Mouse (Mus musculus) splenic B cell, adult 2 months (primary cell): ENCODE measurements around the gene Gle1.

ENCODE experiments used
- DNase-seq: peaks from one replicate; pipeline ENCODE4 v3.0.0-alpha.2; 2011; ENCODE audit warnings: low read depth, low spot score
- H3K27me3 ChIP-seq: 2 replicates; pipeline ENCODE4 v1.6.1; 2012; ENCODE audit warnings: mild to moderate bottlenecking, low read length, moderate library complexity, mixed read lengths; ENCODE audit not compliant: control insufficient read depth, poor library complexity, insufficient read depth, severe bottlenecking
- H3K36me3 ChIP-seq: 2 replicates; pipeline ENCODE4 v1.6.1; 2012; ENCODE audit warnings: mild to moderate bottlenecking, low read length, moderate library complexity, mixed read lengths; ENCODE audit not compliant: control insufficient read depth, poor library complexity, insufficient read depth, severe bottlenecking

Gle1 gene

DNA sequence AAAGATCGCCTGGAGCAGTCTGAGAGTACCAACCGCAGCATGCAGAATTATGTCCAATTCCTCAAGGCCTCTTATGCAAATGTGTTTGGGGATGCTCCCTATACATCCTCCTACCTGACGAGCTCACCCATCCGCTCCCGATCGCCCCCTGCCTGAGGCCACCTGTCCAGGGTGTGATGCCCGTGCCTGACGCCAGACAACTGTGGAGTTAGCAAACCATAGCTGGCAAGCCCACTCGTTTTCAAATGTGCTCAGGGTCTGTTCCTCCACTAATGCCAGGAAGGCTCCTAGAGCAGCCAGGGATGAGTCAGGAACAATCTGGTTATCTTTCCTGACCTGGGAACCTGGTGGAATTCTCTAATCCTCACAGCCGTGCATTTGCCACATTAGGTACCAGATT lies 4.7 kb upstream of the Gle1 start:
- Histone ChIP-seq H3K27me3 (no peaks in the 10 kb centered on the region), H3K36me3 (peaks cover 6% of the 10 kb centered on the region)
- no peak for DNase-seq

DNA sequence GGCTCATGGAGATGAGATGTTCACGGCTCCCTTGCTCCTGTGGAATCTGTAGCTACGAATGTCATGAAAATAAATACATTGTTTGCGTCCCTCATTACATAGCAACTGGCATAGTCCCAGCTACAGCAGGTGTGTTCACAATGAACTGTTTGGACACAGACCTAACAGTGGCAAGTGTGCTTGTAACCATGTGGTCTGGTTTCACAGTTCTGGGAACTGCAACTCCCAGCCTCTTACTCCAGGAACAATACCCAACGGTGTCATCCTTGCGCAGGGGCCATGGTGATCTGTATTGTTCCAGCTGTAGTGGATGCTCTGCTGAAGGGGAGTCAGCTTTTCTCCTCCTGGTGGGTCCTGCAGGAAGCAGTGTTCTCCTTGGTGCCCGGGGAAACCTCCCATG lies 4.0 kb upstream of the Gle1 start:
- H3K36me3 ChIP-seq: peaks cover 6% of the 10 kb centered on the region
- H3K27me3 ChIP-seq: no peaks in the 10 kb centered on the region
- no peak for DNase-seq

DNA sequence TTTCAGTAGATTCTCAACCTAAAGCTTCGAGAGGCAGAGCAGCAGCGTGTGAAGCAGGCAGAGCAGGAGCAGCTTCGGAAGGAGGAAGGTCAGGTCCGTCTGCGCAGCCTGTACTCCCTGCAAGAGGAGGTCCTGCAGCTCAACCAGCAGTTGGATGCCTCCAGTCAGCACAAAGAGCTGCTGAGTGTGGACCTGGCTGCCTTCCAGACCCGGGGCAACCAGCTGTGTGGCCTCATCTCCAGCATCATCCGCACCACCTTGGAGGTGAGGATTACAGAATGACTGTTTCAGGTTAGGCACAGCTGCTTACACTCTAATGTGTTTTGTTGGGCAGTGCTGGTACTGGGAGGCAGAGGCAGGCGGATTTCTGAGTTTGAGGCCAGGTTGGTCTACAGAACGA lies 4.8 kb downstream of the Gle1 start:
- DNase-seq: no peak
- no peaks in the 10 kb centered on the region for H3K27me3 ChIP-seq

DNA sequence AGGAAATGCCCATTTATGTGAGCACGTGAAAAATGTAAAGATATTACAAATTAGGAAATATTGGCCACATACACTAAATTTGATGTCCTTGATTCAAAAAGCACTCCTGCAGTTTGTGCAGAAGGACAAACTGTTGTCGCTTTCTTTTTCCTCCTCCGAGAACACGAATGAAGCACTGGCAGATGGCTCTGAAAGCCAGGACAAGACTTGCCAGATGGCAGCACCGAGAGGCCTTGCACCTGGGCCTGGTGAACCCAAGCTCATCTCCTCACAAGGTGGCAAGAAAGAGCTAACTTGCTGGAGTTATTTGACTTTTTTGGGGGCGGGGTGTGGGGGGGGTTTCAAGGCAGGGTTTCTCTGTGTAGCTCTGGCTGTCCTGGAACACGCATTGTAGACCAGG lies 5.6 kb downstream of the Gle1 start:
- H3K36me3 ChIP-seq: peaks cover 6% of the 10 kb centered on the region
- DNase-seq: no peak
- no peaks in the 10 kb centered on the region for H3K27me3 ChIP-seq

More for the DNA sequence above, 4.8 kb downstream of the Gle1 start:
- H3K36me3 ChIP-seq: peaks cover 3% of the 10 kb centered on the region

DNA sequence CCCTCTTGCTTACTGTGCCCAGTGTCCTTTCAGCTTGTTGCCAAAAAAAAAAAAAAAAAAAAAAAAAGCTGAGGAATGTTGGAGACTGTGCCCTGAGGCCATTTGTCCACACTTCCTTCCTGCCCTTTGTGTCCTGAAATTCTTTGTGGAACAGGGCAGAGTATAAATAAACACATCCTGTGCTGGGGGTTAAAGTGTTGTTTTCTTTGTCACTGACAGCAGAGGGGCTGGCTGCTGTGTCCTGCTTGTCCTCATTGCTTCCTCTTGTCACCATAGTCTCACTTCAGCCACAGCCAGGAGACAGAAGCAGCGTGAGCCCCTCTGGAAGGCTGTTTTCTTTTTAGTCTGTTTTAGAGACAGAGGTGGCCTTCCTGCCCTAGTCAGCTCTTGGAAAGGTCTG lies 9.5 kb downstream of the Gle1 start:
- no peak for DNase-seq
- Histone ChIP-seq H3K36me3 (peaks cover 12% of the 10 kb centered on the region), H3K27me3 (no peaks in the 10 kb centered on the region)

DNA sequence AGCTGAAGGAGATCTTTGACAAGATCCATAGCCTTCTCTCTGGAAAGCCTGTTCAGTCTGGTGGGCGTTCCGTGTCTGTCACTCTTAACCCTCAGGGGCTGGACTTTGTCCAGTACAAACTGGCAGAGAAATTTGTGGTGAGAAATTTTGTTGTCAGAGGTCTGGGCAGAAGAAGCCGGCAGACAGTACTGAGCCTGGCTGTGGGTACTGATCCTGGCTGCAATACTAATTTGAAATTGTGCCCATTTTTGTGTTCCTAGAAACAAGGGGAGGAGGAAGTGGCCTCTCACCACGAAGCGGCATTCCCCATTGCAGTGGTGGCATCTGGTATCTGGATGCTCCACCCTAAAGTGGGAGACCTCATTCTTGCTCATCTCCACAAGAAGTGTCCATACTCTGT lies 13.7 kb downstream of the Gle1 start:
- peaks cover 13% of the 10 kb centered on the region for H3K36me3 ChIP-seq
- no peaks in the 10 kb centered on the region for H3K27me3 ChIP-seq
- no peak for DNase-seq

DNA sequence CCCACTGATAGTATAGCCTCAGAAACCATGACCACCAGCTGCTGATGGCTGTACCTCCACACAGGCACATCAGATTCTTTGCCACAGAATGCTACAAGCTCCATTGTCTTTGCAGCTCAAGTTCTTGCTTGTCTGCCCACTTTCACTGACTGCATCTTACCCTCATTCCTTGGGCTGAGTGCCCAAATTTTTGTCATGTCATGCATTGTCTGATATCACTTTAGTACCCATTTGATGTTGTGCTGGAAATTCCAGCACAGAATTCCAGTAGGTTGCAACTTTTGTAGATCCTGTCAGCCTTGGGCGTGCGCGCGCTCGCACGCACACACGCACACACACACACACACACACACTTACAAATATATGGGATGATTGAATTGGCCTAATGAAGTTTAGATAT lies 26.0 kb downstream of the Gle1 start:
- Histone ChIP-seq H3K36me3 (no peaks in the 10 kb centered on the region), H3K27me3 (no peaks in the 10 kb centered on the region)
- DNase-seq: no peak

DNA sequence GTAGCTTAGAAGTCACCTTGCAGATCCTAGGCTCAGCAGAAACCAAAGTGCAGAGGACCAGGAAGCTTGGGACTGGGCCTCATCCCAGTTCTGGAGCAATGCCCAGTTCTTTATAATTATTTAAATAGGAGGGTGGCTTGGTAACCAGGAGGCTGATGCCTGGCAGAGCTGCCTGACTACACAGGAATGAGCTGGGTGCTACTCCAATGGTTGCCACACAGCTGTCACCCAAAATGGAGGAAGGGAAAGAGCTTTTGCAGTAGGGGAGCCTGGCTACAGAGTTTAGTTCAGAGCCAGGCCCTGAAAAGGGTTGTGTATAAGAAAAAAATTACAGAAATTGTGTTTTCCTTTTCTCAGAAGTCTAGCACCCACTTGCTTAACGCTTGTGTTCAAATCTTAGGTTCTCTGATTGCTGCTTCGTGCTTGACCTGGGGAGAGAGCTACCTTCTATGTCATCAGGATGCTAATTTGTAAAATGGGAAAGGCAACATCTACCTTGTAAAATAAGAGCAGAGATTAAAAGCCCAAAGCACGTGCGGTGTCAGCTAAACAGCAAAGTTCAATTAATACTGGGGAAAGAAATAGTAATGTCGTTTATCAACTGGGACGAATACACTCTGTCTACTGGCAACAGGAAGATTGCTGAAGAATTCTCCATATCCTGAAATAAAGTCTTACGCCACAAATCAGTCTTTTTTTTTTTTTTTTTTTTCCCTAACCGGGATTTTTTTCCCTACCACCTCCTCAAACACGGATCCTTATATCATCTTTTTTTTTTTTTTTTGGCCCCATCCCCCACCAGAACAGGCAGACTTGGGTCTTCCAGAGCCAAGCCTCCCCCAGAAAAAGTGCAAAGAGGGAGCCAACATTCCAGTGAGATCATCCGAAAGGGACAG lies 29.4 kb downstream of the Gle1 start:
- DNase-seq: peak; percentile 21
- H3K27me3 ChIP-seq: no peaks in the 10 kb centered on the region
- no peaks in the 10 kb centered on the region for H3K36me3 ChIP-seq

DNA sequence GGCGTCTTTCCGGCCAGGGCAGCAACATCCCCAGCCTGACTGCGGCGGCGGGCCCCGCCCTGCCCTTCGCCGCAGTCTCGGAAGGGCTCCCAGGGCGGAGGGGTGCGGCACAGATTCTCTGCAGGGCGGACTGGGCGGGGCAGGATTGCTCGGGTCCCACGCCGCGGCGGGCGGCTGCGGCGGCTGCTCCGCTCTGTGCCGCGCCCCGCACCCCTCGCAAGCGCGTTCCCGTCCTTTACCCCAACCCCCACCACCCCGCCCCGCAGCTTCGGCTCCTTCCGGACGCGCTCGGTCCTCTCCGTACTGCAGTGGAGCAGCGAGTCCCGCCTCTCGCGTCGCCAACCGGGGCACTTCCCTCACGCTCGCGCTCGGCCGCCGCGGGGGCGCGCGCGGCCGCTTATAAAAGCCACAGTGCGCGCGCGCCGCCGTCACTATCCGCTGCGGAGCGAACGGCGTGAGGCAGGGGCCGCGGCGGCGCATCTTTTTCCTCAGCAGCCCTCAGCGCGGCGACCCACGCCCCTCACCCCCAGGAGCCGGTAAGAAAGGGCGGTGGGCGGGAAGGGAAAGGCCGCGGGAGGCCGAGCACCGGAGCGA lies 30.1 kb downstream of the Gle1 start, which contains the start of gene Sptan1:
Gene Sptan1, plus strand, starts transcription at position 311 of the 594 bp plus-strand sequence.
- Histone ChIP-seq H3K36me3 (no peaks in the 10 kb centered on the region), H3K27me3 (no peaks in the 10 kb centered on the region)
- DNase-seq: peak; percentile 96

DNA sequence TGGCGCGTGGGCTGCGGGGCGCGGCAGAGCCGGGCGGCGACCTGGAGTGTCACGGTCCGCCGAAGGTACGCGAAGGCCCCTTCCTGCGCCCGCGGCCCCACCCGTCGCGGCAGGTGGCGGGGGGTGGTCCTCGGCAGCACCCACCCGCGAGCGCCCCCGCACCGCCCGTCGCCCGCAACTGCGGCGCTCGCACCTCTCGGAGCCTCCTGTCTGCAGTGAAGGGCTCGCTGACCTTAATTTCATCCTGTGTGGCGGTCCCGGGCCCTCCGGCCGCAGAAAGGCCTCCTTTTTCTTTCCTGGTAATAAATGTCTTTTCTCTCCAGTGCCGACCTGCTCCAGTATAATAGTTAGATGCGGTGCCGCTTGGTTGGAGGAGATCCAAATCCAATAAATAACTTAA lies 30.7 kb downstream of the Gle1 start:
- peak; percentile 61 for DNase-seq
- Histone ChIP-seq H3K27me3 (no peaks in the 10 kb centered on the region), H3K36me3 (no peaks in the 10 kb centered on the region)

DNA sequence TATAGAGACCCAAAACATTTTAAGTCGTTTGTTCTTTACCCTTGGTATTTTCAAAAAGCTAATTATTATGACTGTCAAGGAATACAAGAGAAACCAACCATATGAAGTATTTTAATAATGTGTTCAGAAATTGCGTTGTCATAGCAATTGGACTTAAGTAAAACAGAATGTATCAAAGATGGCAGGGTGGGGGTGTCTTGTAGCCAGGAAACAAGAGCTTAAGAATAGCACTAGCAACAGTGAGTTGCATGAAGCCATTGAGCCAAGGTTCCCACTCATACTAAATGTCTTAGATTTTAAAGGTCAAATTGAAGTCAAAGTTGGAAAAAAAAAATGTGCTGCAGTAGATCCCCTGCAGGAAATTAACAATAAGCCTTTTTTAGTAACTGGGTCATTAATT lies 31.6 kb downstream of the Gle1 start:
- DNase-seq: no peak
- H3K36me3 ChIP-seq: no peaks in the 10 kb centered on the region
- H3K27me3 ChIP-seq: no peaks in the 10 kb centered on the region

DNA sequence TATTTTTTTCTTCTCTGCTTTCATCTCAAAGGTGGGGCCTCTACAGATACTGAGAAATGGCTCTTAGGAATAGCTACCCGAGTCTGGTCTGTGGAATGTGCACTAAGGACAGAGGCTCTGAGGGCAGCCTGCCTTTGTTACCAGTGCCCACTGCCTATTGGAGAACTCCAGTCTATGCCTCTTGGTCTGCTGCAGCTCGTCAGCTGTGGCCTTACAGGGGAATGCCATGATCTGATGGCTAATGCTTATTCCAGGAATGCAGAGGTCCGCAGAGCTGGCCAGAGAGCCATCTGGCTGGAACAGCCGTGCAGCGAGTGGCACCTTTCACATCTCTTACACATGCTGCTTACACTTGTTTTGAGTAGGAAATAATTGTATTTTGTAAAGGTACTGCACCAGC lies 32.5 kb downstream of the Gle1 start:
- DNase-seq: no peak
- Histone ChIP-seq H3K27me3 (no peaks in the 10 kb centered on the region), H3K36me3 (no peaks in the 10 kb centered on the region)

DNA sequence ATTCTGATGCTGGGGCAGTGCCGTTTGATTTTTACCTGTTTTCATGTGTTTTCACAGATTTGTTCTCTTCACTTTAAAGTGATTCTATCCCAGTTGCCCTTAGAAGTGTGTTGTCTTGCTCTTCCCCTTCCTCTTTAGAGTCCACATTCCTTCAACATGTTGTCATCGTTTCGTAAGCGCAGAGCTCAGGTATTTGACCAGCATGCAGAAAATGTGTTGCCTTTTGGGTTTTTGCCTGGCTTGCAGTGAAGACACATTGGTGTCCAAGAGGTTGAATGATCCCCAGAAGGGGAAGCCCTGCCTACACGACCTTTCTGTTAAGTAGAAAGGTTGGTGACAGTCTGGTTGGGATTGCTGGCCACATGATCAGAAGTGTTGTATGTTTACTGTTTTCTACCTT lies 33.4 kb downstream of the Gle1 start:
- DNase-seq: no peak
- Histone ChIP-seq H3K27me3 (no peaks in the 10 kb centered on the region), H3K36me3 (no peaks in the 10 kb centered on the region)

DNA sequence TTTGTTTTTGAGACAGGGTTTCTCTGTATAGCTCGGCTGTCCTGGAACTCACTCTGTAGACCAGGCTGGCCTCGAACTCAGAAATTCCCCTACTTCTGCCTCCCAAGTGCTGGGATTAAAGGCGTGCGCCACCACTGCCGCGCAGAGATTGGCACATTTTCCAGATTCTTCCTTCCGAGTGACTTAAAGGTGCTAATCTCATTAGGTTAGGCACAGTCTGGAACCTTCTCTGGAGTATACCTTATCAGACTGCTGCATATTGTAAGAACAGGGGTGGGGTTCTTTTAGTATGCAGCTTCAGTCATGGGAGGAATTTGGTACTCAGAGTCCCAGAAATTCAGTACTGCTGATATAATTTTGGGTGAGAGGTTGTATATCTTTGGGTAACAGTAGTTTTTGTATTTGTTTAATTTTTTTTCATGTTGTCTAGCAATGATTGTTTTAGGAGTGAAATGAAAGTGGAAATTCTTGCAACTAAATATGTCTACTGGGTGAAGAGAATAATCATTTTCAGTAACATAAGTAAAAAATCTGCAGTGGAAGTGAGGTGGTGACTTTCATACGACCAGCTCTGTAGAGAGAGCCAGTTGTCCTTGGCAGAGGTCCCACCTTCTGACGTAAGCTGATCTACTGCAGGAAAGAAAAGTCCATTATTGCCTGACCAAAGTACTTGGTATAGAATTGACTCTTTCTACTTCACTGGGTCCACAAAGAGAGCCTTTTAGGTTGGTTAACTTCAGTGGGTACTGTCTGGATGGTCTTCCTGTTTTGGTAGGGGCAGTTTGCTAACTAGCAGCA lies 36.8 kb downstream of the Gle1 start:
- DNase-seq: no peak

DNA sequence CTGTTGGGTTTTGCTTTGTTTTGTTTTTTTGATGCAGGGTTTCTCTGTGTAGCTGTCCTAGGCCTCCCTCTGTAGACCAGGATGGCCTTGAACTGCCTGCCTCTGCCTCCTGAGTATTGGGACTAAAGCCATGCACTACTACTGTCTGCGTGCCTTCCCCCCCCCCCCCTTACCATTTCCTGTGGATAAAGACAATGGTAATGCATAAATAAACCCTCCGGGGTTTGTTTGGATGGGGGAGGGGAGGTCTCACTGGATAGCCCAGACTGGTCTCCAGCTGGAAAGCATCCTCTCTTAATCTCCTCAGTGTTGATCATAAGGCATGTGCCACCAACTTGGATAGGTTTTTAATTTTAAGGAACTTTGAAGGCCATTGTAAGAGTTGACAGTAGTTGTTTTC lies 38.3 kb downstream of the Gle1 start:
- DNase-seq: no peak
- Histone ChIP-seq H3K36me3 (peaks cover 2% of the 10 kb centered on the region; the same call in 1 of the 2 replicates), H3K27me3 (no peaks in the 10 kb centered on the region)

More for the DNA sequence above, 36.8 kb downstream of the Gle1 start:
- no peaks in the 10 kb centered on the region for H3K27me3 ChIP-seq
- H3K36me3 ChIP-seq: no peaks in the 10 kb centered on the region
